In the genomic region with DNA sequence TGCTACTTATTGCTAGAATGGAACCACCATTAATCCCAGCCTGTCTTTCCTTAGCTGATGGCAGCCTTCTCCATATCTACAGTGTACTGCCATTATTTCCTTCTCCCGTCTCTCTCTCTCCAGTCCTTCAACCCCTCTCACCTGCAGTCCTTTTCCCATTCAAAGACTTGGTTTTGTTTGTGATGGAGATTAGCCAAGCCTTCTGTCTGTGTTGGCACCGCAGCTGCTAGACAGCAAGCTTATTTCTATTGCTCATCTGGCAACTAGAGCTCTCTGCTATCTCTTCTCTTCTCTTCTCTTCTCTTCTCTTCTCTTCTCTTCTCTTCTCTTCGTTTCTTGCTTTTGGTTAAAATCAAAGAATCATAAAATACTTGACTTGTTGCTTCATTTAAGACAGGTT, we compare ENCODE assay signal across 16 mouse cellular contexts.
"Had no signal": no experiment of that assay in that cellular context is flagged by ENCODE, and none has a peak within 500 bp of the region (broad histone marks: within the 10 kb centered on the region; RNA-seq: fewer than 3 reads in every experiment).

No protein-coding gene starts in this region.

- H3K9ac ChIP-seq: lung, embryonic 14.5 days; midbrain, embryonic 13.5 days; midbrain, embryonic 15.5 days; neural tube, embryonic 12.5 days had no signal

- H3K4me1 ChIP-seq: midbrain, embryonic 13.5 days; midbrain, embryonic 15.5 days; neural tube, embryonic 12.5 days had no signal

- H3K27ac ChIP-seq: midbrain, embryonic 13.5 days; midbrain, embryonic 15.5 days; neural tube, embryonic 12.5 days had no signal

- H3K27me3 ChIP-seq: midbrain, embryonic 13.5 days; midbrain, embryonic 15.5 days; neural tube, embryonic 12.5 days had no signal

- ATAC-seq: midbrain, embryonic 13.5 days; midbrain, embryonic 15.5 days had no signal

- H3K4me3 ChIP-seq: midbrain, embryonic 13.5 days; midbrain, embryonic 15.5 days; neural tube, embryonic 12.5 days had no signal

- H3K4me2 ChIP-seq: lung, embryonic 14.5 days; midbrain, embryonic 11.5 days; midbrain, embryonic 13.5 days; midbrain, embryonic 15.5 days; neural tube, embryonic 12.5 days had no signal

- H3K9me3 ChIP-seq: midbrain, embryonic 13.5 days; midbrain, embryonic 15.5 days; neural tube, embryonic 12.5 days had no signal

- DNase-seq: lung, adult 18-20 months; lung, embryonic 14.5 days; lung, postnatal 10 days; lung, postnatal 4 days; retina, postnatal 1 day; right cerebral cortex, adult 18-20 months; right cerebral cortex, postnatal 25 days; right cerebral cortex, postnatal 4 days; spleen, adult 18-20 months; thymus, adult 18-20 months; thymus, postnatal 14 days; thymus, postnatal 4 days had no signal
